Mouse (Mus musculus): ENCODE results near the gene Adprm. TPM values are rescaled to one million over a fixed set of nuclear protein-coding genes. Genes with fewer than 3 reads are reported as not detected.

Gene Adprm
- polyA plus RNA-seq, 1 experiment from 2014 or later = 36.6 TPM

DNA sequence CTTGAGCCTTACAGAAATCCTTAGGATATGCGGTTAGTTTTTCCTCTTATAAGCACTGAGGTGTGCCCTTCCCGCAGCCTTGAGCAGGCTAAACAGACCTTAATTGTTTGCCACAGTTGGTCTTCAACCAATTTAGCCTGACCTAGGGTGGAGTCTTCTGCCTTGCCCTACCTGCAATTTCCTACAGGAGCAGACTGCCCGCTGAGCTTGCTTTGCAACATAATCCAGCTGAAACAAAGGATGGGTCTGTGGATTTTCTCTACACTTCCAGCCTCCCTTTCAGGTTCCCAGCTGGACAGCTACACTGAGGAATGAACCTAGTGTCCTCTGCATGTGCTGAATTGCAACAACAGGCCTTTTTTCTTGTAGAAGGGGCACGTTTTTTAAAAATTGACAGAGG lies 40.8 kb downstream of the Adprm start:
- Histone ChIP-seq H3K27me3 (ENCODE audit: control insufficient read depth, insufficient read depth, low read length) (no peaks in the 10 kb centered on the region), H3K9ac (replicated peaks; ENCODE audit: low read length) (no peak overlapping the region), H3K9me3 (ENCODE audit: control insufficient read depth, low read length) (no peaks in the 10 kb centered on the region), H3K36me3 (ENCODE audit: control insufficient read depth, insufficient read depth, low read length) (no peaks in the 10 kb centered on the region), H3K4me3 (replicated peaks; ENCODE audit: low read depth, low read length) (no peak overlapping the region), H3K4me1 (ENCODE audit: control insufficient read depth, insufficient read depth, low read length) (0 out of 2 replicates have a peak, but pooled peaks cover 15% of the 10 kb centered on the region), H3K4me2 (ENCODE audit: low read length) (no peak overlapping the region), H3K27ac (replicated peaks; ENCODE audit: low read depth, low read length) (no peak overlapping the region)
- ATAC-seq (ENCODE audit: low FRiP score, low TSS enrichment) (no peak), DNase-seq (no peak)
- WGBS = 22% methylated on average over 4 of the region's 4 CpGs

GRCm38 (mm10) chr11:67010430-67010829 lies 42.0 kb downstream of the Adprm start:
- Histone ChIP-seq H3K4me2 (ENCODE audit: low read length) (peak overlapping the region; percentile 37), H3K36me3 (ENCODE audit: control insufficient read depth, insufficient read depth, low read length) (no peaks in the 10 kb centered on the region), H3K9me3 (ENCODE audit: control insufficient read depth, low read length) (no peaks in the 10 kb centered on the region), H3K9ac (replicated peaks; ENCODE audit: low read length) (no peak overlapping the region), H3K27me3 (ENCODE audit: control insufficient read depth, insufficient read depth, low read length) (no peaks in the 10 kb centered on the region), H3K4me1 (ENCODE audit: control insufficient read depth, insufficient read depth, low read length) (0 out of 2 replicates have a peak, but pooled peaks cover 15% of the 10 kb centered on the region), H3K27ac (replicated peaks; ENCODE audit: low read depth, low read length) (0 out of 2 replicates have a peak overlapping the region, but pooled peaks have one; percentile 20), H3K4me3 (replicated peaks; ENCODE audit: low read depth, low read length) (no peak overlapping the region)
- peak; percentile 75 for DNase-seq
- ATAC-seq (ENCODE audit: low FRiP score, low TSS enrichment) = no peak; the same call in 1 of the 2 replicates
- 8% methylated on average over 8 of the region's 8 CpGs for WGBS

GRCm38 (mm10) chr11:67008528-67008927 lies 43.9 kb downstream of the Adprm start:
- no peak overlapping the region for H3K4me3 ChIP-seq (replicated peaks; ENCODE audit: low read depth, low read length)
- no peak for DNase-seq
- H3K36me3 ChIP-seq (ENCODE audit: control insufficient read depth, insufficient read depth, low read length) = no peaks in the 10 kb centered on the region
- no peak overlapping the region for H3K9ac ChIP-seq (replicated peaks; ENCODE audit: low read length)
- no peaks in the 10 kb centered on the region for H3K27me3 ChIP-seq (ENCODE audit: control insufficient read depth, insufficient read depth, low read length)
- no peak overlapping the region for H3K27ac ChIP-seq (replicated peaks; ENCODE audit: low read depth, low read length)
- ATAC-seq (ENCODE audit: low FRiP score, low TSS enrichment) = no peak
- no peaks in the 10 kb centered on the region for H3K9me3 ChIP-seq (ENCODE audit: control insufficient read depth, low read length)
- H3K4me2 ChIP-seq (ENCODE audit: low read length) = no peak overlapping the region
- WGBS = 84% methylated on average over 4 of the region's 4 CpGs
- H3K4me1 ChIP-seq (ENCODE audit: control insufficient read depth, insufficient read depth, low read length) = 0 out of 2 replicates have a peak, but pooled peaks cover 15% of the 10 kb centered on the region

- no peaks in the 10 kb centered on the region for H3K36me3 ChIP-seq (ENCODE audit: control insufficient read depth, insufficient read depth, low read length)
- DNase-seq (peak; percentile 80), ATAC-seq (ENCODE audit: low FRiP score, low TSS enrichment) (no peak; the same call in 1 of the 2 replicates)
- H3K4me3 ChIP-seq (replicated peaks; ENCODE audit: low read depth, low read length) = no peak overlapping the region
- no peaks in the 10 kb centered on the region for H3K9me3 ChIP-seq (ENCODE audit: control insufficient read depth, low read length)
- 55% methylated on average over 8 of the region's 8 CpGs for WGBS
- no peak overlapping the region for H3K4me2 ChIP-seq (ENCODE audit: low read length)
- H3K27ac ChIP-seq (replicated peaks; ENCODE audit: low read depth, low read length) = no peak overlapping the region
- no peaks in the 10 kb centered on the region for H3K27me3 ChIP-seq (ENCODE audit: control insufficient read depth, insufficient read depth, low read length)
- 0 out of 2 replicates have a peak, but pooled peaks cover 15% of the 10 kb centered on the region for H3K4me1 ChIP-seq (ENCODE audit: control insufficient read depth, insufficient read depth, low read length)
- no peak overlapping the region for H3K9ac ChIP-seq (replicated peaks; ENCODE audit: low read length)
Observed at GRCm38 (mm10) chr11:67007961-67008360, 44.4 kb downstream of the Adprm start.

GRCm38 (mm10) chr11:67002911-67003310 lies 49.5 kb downstream of the Adprm start:
- WGBS = 50% methylated on average over 2 of the region's 2 CpGs

DNA sequence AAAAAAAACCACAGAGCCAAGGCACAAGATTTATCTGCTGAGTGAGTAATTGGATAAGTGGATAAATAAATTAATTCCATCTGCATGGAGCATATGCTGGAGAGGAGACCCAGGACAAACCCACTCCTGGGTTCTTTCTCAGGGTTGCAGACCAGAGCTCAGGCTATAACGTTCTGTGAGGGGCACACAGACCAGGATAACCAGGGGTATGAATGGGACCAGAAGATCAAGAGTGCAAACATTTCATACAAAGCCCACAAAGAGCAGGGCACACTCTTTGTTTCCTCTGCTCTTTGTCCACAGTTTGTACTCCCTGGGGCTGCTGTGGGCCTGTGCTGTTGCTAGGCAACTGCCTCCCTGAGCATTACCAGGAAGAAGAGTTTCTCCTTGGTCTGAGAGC lies 50.7 kb downstream of the Adprm start:
- ATAC-seq (ENCODE audit: low FRiP score, low TSS enrichment) = peak; percentile 57; the same call in 1 of the 2 replicates
- peak; percentile 79 for DNase-seq
- Histone ChIP-seq H3K36me3 (ENCODE audit: control insufficient read depth, insufficient read depth, low read length) (no peaks in the 10 kb centered on the region), H3K27ac (replicated peaks; ENCODE audit: low read depth, low read length) (peak overlapping the region; percentile 77), H3K4me1 (ENCODE audit: control insufficient read depth, insufficient read depth, low read length) (peaks cover 14% of the 10 kb centered on the region), H3K9me3 (ENCODE audit: control insufficient read depth, low read length) (no peaks in the 10 kb centered on the region), H3K9ac (replicated peaks; ENCODE audit: low read length) (no peak overlapping the region), H3K27me3 (ENCODE audit: control insufficient read depth, insufficient read depth, low read length) (no peaks in the 10 kb centered on the region), H3K4me3 (replicated peaks; ENCODE audit: low read depth, low read length) (no peak overlapping the region), H3K4me2 (ENCODE audit: low read length) (no peak overlapping the region)
- 6% methylated on average over 1 of the region's 1 CpGs for WGBS

More at GRCm38 (mm10) chr11:67002911-67003310, 49.5 kb downstream of the Adprm start:
- DNase-seq (no peak), ATAC-seq (ENCODE audit: low FRiP score, low TSS enrichment) (no peak)
- H3K9ac ChIP-seq (replicated peaks; ENCODE audit: low read length) = no peak overlapping the region
- no peak overlapping the region for H3K27ac ChIP-seq (replicated peaks; ENCODE audit: low read depth, low read length)
- H3K4me1 ChIP-seq (ENCODE audit: control insufficient read depth, insufficient read depth, low read length) = peaks cover 14% of the 10 kb centered on the region
- no peaks in the 10 kb centered on the region for H3K9me3 ChIP-seq (ENCODE audit: control insufficient read depth, low read length)
- no peaks in the 10 kb centered on the region for H3K27me3 ChIP-seq (ENCODE audit: control insufficient read depth, insufficient read depth, low read length)
- no peak overlapping the region for H3K4me2 ChIP-seq (ENCODE audit: low read length)
- no peaks in the 10 kb centered on the region for H3K36me3 ChIP-seq (ENCODE audit: control insufficient read depth, insufficient read depth, low read length)
- no peak overlapping the region for H3K4me3 ChIP-seq (replicated peaks; ENCODE audit: low read depth, low read length)

DNA sequence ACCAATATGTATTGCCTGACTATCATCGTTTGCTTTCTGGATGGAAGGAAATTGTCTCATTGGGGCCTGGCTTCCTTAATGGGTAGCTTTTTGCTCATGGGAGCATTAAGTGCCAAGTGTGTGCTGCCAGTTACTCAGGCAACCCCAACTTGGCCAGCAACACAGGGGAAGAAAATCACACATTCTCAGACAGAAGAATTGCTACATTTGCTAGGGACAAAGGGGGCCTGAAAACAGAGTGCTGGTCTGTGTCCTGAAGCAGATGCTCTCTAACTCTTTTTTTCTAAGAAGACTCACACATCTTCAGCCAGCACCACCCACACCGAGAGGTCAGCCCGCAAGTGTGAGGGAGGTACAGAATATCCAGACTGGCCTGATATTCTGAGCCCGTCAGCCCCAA lies 51.7 kb downstream of the Adprm start:
- H3K9ac ChIP-seq (replicated peaks; ENCODE audit: low read length) = no peak overlapping the region
- 75% methylated on average over 4 of the region's 4 CpGs for WGBS
- H3K27me3 ChIP-seq (ENCODE audit: control insufficient read depth, insufficient read depth, low read length) = no peaks in the 10 kb centered on the region
- H3K36me3 ChIP-seq (ENCODE audit: control insufficient read depth, insufficient read depth, low read length) = no peaks in the 10 kb centered on the region
- peaks cover 14% of the 10 kb centered on the region for H3K4me1 ChIP-seq (ENCODE audit: control insufficient read depth, insufficient read depth, low read length)
- ATAC-seq (ENCODE audit: low FRiP score, low TSS enrichment) (no peak), DNase-seq (no peak)
- H3K9me3 ChIP-seq (ENCODE audit: control insufficient read depth, low read length) = no peaks in the 10 kb centered on the region
- H3K4me3 ChIP-seq (replicated peaks; ENCODE audit: low read depth, low read length) = no peak overlapping the region
- H3K4me2 ChIP-seq (ENCODE audit: low read length) = no peak overlapping the region
- 0 out of 2 replicates have a peak overlapping the region, but pooled peaks have one; percentile 26 for H3K27ac ChIP-seq (replicated peaks; ENCODE audit: low read depth, low read length)

- H3K4me1 ChIP-seq (ENCODE audit: control insufficient read depth, insufficient read depth, low read length) = peaks cover 14% of the 10 kb centered on the region
- no peak for ATAC-seq (ENCODE audit: low FRiP score, low TSS enrichment)
- H3K4me2 ChIP-seq (ENCODE audit: low read length) = no peak overlapping the region
- H3K27ac ChIP-seq (replicated peaks; ENCODE audit: low read depth, low read length) = no peak overlapping the region
- no peaks in the 10 kb centered on the region for H3K27me3 ChIP-seq (ENCODE audit: control insufficient read depth, insufficient read depth, low read length)
- H3K4me3 ChIP-seq (replicated peaks; ENCODE audit: low read depth, low read length) = no peak overlapping the region
- no peaks in the 10 kb centered on the region for H3K36me3 ChIP-seq (ENCODE audit: control insufficient read depth, insufficient read depth, low read length)
- H3K9me3 ChIP-seq (ENCODE audit: control insufficient read depth, low read length) = no peaks in the 10 kb centered on the region
- H3K9ac ChIP-seq (replicated peaks; ENCODE audit: low read length) = no peak overlapping the region
- DNase-seq = peak; percentile 40
- 77% methylated on average over 14 of the region's 14 CpGs for WGBS
Observed at GRCm38 (mm10) chr11:66998467-66999403, 53.7 kb downstream of the Adprm start.

Measured in midbrain, embryonic 14.5 days (tissue).